Mouse (Mus musculus) myocyte (in vitro differentiated cells): ENCODE measurements around the gene Gm44790. TPM values are rescaled to one million over a fixed set of nuclear protein-coding genes. Genes with fewer than 3 reads are reported as not detected.

Experiments used
- H3K27me3 ChIP-seq: one replicate; pipeline ENCODE4 v1.6.1; 2011; ENCODE audit not compliant: control insufficient read depth, insufficient read depth, insufficient read length
- H3K36me3 ChIP-seq: one replicate; pipeline ENCODE4 v1.6.1; 2011; ENCODE audit not compliant: control insufficient read depth, insufficient read depth
- H3K4me2 ChIP-seq: one replicate; pipeline ENCODE4 v1.6.1; 2011; ENCODE audit warnings: low read depth, control low read depth
- H3K4me3 ChIP-seq: one replicate; pipeline ENCODE4 v1.5.1; 2011; ENCODE audit warnings: mild to moderate bottlenecking, control low read depth, moderate library complexity
- H3K79me2 ChIP-seq: one replicate; pipeline ENCODE4 v1.6.1; 2011; ENCODE audit not compliant: control insufficient read depth, insufficient read depth
- H3ac ChIP-seq: one replicate; pipeline ENCODE4 v1.6.1; 2011; ENCODE audit not compliant: control insufficient read depth, insufficient read length
- CEBPB ChIP-seq: IDR thresholded peaks from 2 replicates; pipeline ENCODE4 v1.6.1; 2011; ENCODE audit warnings: mild to moderate bottlenecking, moderate library complexity; ENCODE audit not compliant: poor library complexity, insufficient read depth, severe bottlenecking
- E2F4 ChIP-seq: IDR thresholded peaks from one replicate; pipeline ENCODE4 v1.6.1; 2011; ENCODE audit warnings: mild to moderate bottlenecking, control low read depth, moderate library complexity; ENCODE audit not compliant: insufficient read depth
- MAX ChIP-seq: IDR thresholded peaks from one replicate; pipeline ENCODE4 v1.6.1; 2011; ENCODE audit warnings: low read depth, mild to moderate bottlenecking, control low read depth
- MYOD1 ChIP-seq, 3 experiments: IDR thresholded peaks; one replicate each; pipeline ENCODE4 v1.6.1; 2011; ENCODE audit warnings: control low read depth in 2 of 3, low read depth in 2 of 3, mild to moderate bottlenecking in 2 of 3, moderate library complexity in 1 of 3; ENCODE audit not compliant: insufficient read length in 2 of 3, control insufficient read depth in 1 of 3
- MYOG ChIP-seq, 3 experiments: IDR thresholded peaks; one replicate each; pipeline ENCODE4 v1.6.1; 2011; ENCODE audit warnings: control low read depth in 2 of 3, low read depth in 2 of 3, mild to moderate bottlenecking in 2 of 3; ENCODE audit not compliant: insufficient read length in 2 of 3, control insufficient read depth in 1 of 3, insufficient read depth in 1 of 3
- POLR2A ChIP-seq: IDR thresholded peaks from one replicate; pipeline ENCODE4 v1.6.1; 2011; ENCODE audit warnings: low read depth, mild to moderate bottlenecking, control low read depth, moderate library complexity; ENCODE audit not compliant: insufficient read length
- POLR2AphosphoS2 ChIP-seq: IDR thresholded peaks from one replicate; pipeline ENCODE4 v1.6.1; 2011; ENCODE audit warnings: low read depth, control low read depth; ENCODE audit not compliant: insufficient read length
- REST ChIP-seq: IDR thresholded peaks from one replicate; pipeline ENCODE4 v1.6.1; 2011; ENCODE audit warnings: mild to moderate bottlenecking, control low read depth, moderate library complexity; ENCODE audit not compliant: insufficient read depth, insufficient read length
- SRF ChIP-seq: IDR thresholded peaks from one replicate; pipeline ENCODE4 v1.6.1; 2011; ENCODE audit warnings: low read depth; ENCODE audit not compliant: control insufficient read depth, insufficient read length
- TCF12 ChIP-seq: IDR thresholded peaks from one replicate; pipeline ENCODE4 v1.6.1; 2011; ENCODE audit warnings: mild to moderate bottlenecking, control low read depth; ENCODE audit not compliant: poor library complexity, insufficient read depth, severe bottlenecking
- TCF3 ChIP-seq: IDR thresholded peaks from one replicate; pipeline ENCODE4 v1.6.1; 2011; ENCODE audit warnings: low read depth, control low read depth; ENCODE audit not compliant: insufficient read length
- USF1 ChIP-seq: IDR thresholded peaks from one replicate; pipeline ENCODE4 v1.6.1; 2011; ENCODE audit warnings: low read depth, mild to moderate bottlenecking, control low read depth, moderate library complexity
- polyA plus RNA-seq: library from polyadenylated mRNA; unstranded; fragments of >200 nt; fragmentation: generic; extraction: Trizol; gene quantifications from one replicate; pipeline ENCODE4 v1.2.1, GENCODE M21; 2012; ENCODE audit warnings: missing spikeins

Gm44790 gene
- polyA plus RNA-seq, 1 experiment: not detected

GRCm38 (mm10) chr6:86481871-86482270, 55.4 kb downstream of the Gm44790 start:
- Histone ChIP-seq H3K79me2 (peaks cover 8% of the 10 kb centered on the region), H3K4me3 (no peak overlapping the region), H3K36me3 (no peaks in the 10 kb centered on the region), H3ac (no peak overlapping the region), H3K4me2 (peak overlapping the region; percentile 95), H3K27me3 (no peaks in the 10 kb centered on the region)
- no peak for TF ChIP-seq REST
- no peak for TF ChIP-seq POLR2A
- no peak for TF ChIP-seq MYOG (IDR thresholded peaks at IDR 0.05; ENCODE audit: control insufficient read depth in 1 of 3, insufficient read depth in 1 of 3, insufficient read length in 2 of 3, low read depth in 2 of 3)
- no peak for TF ChIP-seq MAX
- TF ChIP-seq POLR2AphosphoS2: no peak
- no peak for TF ChIP-seq USF1
- no peak for TF ChIP-seq E2F4
- TF ChIP-seq TCF3: no peak
- TF ChIP-seq MYOD1 (IDR thresholded peaks at IDR 0.05; ENCODE audit: control insufficient read depth in 1 of 3, insufficient read length in 2 of 3, low read depth in 2 of 3): no peak
- no peak for TF ChIP-seq SRF
- no peak for TF ChIP-seq TCF12
- TF ChIP-seq CEBPB: no peak

GRCm38 (mm10) chr6:86485943-86486640, 59.6 kb downstream of the Gm44790 start:
- Histone ChIP-seq H3K4me3 (no peak overlapping the region), H3ac (no peak overlapping the region), H3K79me2 (peaks cover 7% of the 10 kb centered on the region), H3K27me3 (no peaks in the 10 kb centered on the region), H3K4me2 (no peak overlapping the region), H3K36me3 (no peaks in the 10 kb centered on the region)
- no peak for TF ChIP-seq TCF3
- TF ChIP-seq POLR2A: no peak
- TF ChIP-seq SRF: no peak
- TF ChIP-seq MAX: no peak
- no peak for TF ChIP-seq REST
- TF ChIP-seq E2F4: no peak
- TF ChIP-seq TCF12: no peak
- TF ChIP-seq MYOD1 (IDR thresholded peaks at IDR 0.05; ENCODE audit: control insufficient read depth in 1 of 3, insufficient read length in 2 of 3, low read depth in 2 of 3): no peak
- no peak for TF ChIP-seq USF1
- TF ChIP-seq POLR2AphosphoS2: no peak
- TF ChIP-seq CEBPB: no peak
- TF ChIP-seq MYOG (IDR thresholded peaks at IDR 0.05; ENCODE audit: control insufficient read depth in 1 of 3, insufficient read depth in 1 of 3, insufficient read length in 2 of 3, low read depth in 2 of 3): no peak

GRCm38 (mm10) chr6:86487358-86488148, 61.1 kb downstream of the Gm44790 start:
- Histone ChIP-seq H3ac (no peak overlapping the region), H3K27me3 (no peaks in the 10 kb centered on the region), H3K79me2 (no peaks in the 10 kb centered on the region), H3K4me2 (peak overlapping the region; percentile 36), H3K36me3 (no peaks in the 10 kb centered on the region), H3K4me3 (no peak overlapping the region)
- TF ChIP-seq USF1 (no peak), CEBPB (peak; percentile 61; the same call in 1 of the 2 replicates), TCF3 (no peak), E2F4 (no peak), MAX (no peak), POLR2A (no peak), MYOG (IDR thresholded peaks at IDR 0.05; ENCODE audit: control insufficient read depth in 1 of 3, insufficient read depth in 1 of 3, insufficient read length in 2 of 3, low read depth in 2 of 3) (no peak), POLR2AphosphoS2 (no peak)

- Histone ChIP-seq H3K27me3 (no peaks in the 10 kb centered on the region), H3K79me2 (no peaks in the 10 kb centered on the region), H3ac (no peak overlapping the region), H3K36me3 (no peaks in the 10 kb centered on the region), H3K4me2 (peak overlapping the region; percentile 36), H3K4me3 (no peak overlapping the region)
- TF ChIP-seq CEBPB (no peak), USF1 (no peak), MYOG (IDR thresholded peaks at IDR 0.05; ENCODE audit: control insufficient read depth in 1 of 3, insufficient read depth in 1 of 3, insufficient read length in 2 of 3, low read depth in 2 of 3) (no peak), TCF3 (no peak), E2F4 (no peak), MAX (no peak), POLR2A (no peak), REST (no peak)
Observed at GRCm38 (mm10) chr6:86488149-86488485, 61.7 kb downstream of the Gm44790 start.
